Mouse (Mus musculus) liver, embryonic 12.5 days (tissue): ENCODE measurements around the gene Bach1. TPM values are rescaled to one million over a fixed set of nuclear protein-coding genes. Genes with fewer than 3 reads are reported as not detected.

Experiments used
- ATAC-seq: fragments of 200-750 bp; cut with Nextera tagmentation; 2 replicates; pipeline ENCODE4 v1.8.0; 2017; ENCODE audit warnings: moderate number of reproducible peaks, mild to moderate bottlenecking, moderate library complexity
- H3K27ac ChIP-seq: fragments of 300-500 bp; sonication (generic); 2 replicates; pipeline ENCODE4 v1.5.1; 2016; ENCODE audit warnings: mild to moderate bottlenecking
- H3K27me3 ChIP-seq: fragments of 300-500 bp; sonication (generic); replicated peaks from 2 replicates; pipeline ENCODE4 v1.6.1; 2016; ENCODE audit warnings: mild to moderate bottlenecking, moderate library complexity
- H3K36me3 ChIP-seq: fragments of 300-500 bp; sonication (generic); 2 replicates; pipeline ENCODE4 v1.6.1; 2016; ENCODE audit warnings: mild to moderate bottlenecking, moderate library complexity
- H3K4me1 ChIP-seq: fragments of 300-500 bp; sonication (generic); 2 replicates; pipeline ENCODE4 v1.6.1; 2016
- H3K4me2 ChIP-seq: fragments of 300-500 bp; sonication (generic); 2 replicates; pipeline ENCODE4 v1.6.1; 2016; ENCODE audit warnings: mild to moderate bottlenecking, moderate library complexity
- H3K4me3 ChIP-seq: fragments of 300-500 bp; sonication (generic); 2 replicates; pipeline ENCODE4 v1.5.1; 2016; ENCODE audit warnings: mild to moderate bottlenecking, moderate library complexity
- H3K9ac ChIP-seq: fragments of 300-500 bp; sonication (generic); 2 replicates; pipeline ENCODE4 v1.6.1; 2016; ENCODE audit warnings: mild to moderate bottlenecking, moderate library complexity
- H3K9me3 ChIP-seq: fragments of 300-500 bp; sonication (generic); replicated peaks from 2 replicates; pipeline ENCODE4 v1.6.1; 2016; ENCODE audit warnings: mild to moderate bottlenecking, moderate library complexity
- WGBS: fragments of 180-500 bp; shearing (Covaris S2); methylation state at CpG from one replicate; pipeline ENCODE4 v1.1.7; 2016; ENCODE audit not compliant: insufficient replicate concordance; 5-methylcytosine and 5-hydroxymethylcytosine counted together
- polyA plus RNA-seq: library from polyadenylated mRNA; unstranded; fragments of >200 nt; fragmentation: Nextera tagmentation; extraction: Ambion mirVana; gene quantifications from 2 replicates; pipeline ENCODE4 v1.2.1, GENCODE M21; 2016

Gene Bach1
- polyA plus RNA-seq, result 8.8 and 10.6 TPM in 2 replicates

DNA sequence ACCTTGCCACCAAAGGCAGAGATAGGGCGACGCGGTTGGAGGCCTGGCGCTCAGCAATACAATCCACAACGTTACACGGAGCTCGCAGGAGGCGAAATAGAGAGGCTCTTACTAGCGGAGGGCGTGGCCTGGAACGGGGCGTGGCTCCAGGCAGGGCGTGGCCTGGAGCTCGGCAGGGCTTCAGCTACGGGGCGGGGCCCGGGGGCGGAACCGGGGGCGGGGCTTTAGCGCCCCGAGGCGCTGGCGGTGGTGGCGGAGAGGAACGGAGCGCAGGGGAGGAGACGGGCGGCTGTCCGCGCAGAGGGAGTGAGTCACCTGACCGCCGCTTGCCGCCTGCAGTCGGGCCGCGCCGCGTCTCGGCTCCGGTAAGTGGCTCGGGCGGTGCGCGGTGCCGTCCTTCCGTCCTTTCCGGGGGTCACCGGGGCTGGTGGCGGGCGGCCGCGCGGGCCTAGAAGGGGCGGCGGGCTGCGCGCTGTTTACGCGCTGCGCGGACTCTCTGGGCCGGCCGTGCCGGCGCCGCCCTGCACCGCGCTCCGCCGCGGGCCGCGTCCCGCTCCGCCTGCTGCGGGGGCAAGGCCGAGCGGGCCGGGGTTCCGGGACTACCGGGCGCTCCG is at the start of gene Bach1:
Gene Bach1, plus strand, starts transcription at position 254 of the 614 bp plus-strand sequence.
- peak within 1 kb of the TSS; percentile 99 for H3K27ac ChIP-seq
- peak; percentile 86 for ATAC-seq
- H3K4me1 ChIP-seq, result peaks cover 55% of the 10 kb centered on the region
- no peaks in the 10 kb centered on the region for H3K9me3 ChIP-seq
- peak within 1 kb of the TSS; percentile 96 for H3K4me3 ChIP-seq
- H3K27me3 ChIP-seq, result no peaks in the 10 kb centered on the region
- peak within 1 kb of the TSS; percentile 93 for H3K4me2 ChIP-seq
- WGBS, result under 1% methylated on average over 72 of the region's 84 CpGs
- H3K36me3 ChIP-seq, result no peaks in the 10 kb centered on the region
- peak within 1 kb of the TSS; percentile 97 for H3K9ac ChIP-seq

DNA sequence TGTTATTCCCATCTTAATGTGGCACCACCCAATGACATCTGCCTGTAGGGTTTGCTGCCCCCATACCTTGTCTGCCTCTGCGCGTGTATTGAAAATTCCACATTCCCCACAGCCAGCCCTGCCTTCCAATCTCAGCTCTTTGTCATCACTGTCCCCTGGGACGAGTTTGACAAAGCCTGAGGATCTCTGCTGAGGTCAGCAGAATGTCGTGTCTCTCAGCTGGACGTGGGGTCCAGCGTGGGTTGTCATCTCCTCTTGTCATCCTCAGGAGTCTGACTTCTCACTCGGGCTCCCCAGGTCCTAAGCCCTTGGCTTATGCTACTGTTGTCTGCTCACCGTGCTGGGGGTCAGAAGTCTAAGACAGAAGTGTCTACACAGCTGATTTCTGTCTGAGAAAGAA is 46.4 kb upstream of the Bach1 start:
- Histone ChIP-seq H3K36me3 (no peaks in the 10 kb centered on the region), H3K4me3 (no peak overlapping the region), H3K4me2 (no peak overlapping the region), H3K27ac (no peak overlapping the region), H3K9me3 (no peaks in the 10 kb centered on the region), H3K4me1 (0 out of 2 replicates have a peak, but pooled peaks cover 5% of the 10 kb centered on the region), H3K27me3 (no peaks in the 10 kb centered on the region), H3K9ac (no peak overlapping the region)
- WGBS, result 66% methylated on average over 8 of the region's 8 CpGs
- no peak for ATAC-seq

DNA sequence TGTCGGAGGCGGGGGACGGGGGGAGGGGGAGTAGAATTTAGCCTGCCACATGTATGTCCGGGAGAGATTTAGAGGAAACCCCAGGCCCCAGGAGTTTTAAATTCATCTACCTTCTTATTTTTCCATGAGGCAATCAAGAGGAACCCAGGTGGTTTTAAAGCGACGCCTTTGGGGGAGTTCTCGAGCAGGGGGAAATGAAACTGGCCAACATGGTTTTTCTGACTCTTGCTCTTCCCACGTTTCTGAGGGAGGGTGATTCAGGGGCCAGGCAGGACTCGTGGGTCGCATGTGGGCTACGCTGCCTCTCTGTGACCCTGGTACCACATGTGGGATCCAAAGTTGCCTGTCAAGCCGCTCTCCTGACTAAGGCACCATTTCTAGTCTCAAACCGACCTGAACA is 45.8 kb upstream of the Bach1 start:
- no peak overlapping the region for H3K9ac ChIP-seq
- no peaks in the 10 kb centered on the region for H3K36me3 ChIP-seq
- ATAC-seq, result no peak
- H3K9me3 ChIP-seq, result no peaks in the 10 kb centered on the region
- H3K27ac ChIP-seq, result no peak overlapping the region
- H3K4me2 ChIP-seq, result no peak overlapping the region
- WGBS, result 68% methylated on average over 13 of the region's 13 CpGs
- 0 out of 2 replicates have a peak, but pooled peaks cover 5% of the 10 kb centered on the region for H3K4me1 ChIP-seq
- no peak overlapping the region for H3K4me3 ChIP-seq
- H3K27me3 ChIP-seq, result no peaks in the 10 kb centered on the region

DNA sequence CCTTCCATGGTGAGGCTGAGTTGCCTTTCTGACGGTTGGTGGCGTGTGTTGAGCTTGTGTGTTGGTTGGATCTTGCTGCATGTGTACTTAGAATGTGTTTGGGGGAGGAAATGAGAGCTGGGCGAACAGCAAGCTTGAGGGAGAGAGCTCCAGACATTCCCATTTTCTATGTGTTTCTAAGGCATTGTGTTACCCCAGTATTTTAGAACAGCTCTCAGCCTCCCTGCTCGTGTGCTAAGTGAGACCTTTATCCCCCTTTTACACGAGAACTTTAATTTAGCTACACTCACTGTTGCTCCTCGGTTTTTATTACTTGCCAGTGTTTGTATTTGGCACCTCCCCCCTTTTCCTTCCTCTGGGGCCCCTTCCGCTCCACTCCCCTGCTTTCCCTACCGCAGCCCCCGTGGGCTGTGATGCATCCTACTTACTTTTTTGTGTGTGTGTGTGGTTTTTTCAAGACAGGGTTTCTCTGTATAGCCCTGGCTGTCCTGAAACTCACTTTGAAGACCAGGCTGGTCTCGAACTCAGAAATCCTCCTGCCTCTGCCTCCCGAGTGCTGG is 44.6 kb upstream of the Bach1 start:
- Histone ChIP-seq H3K9ac (no peak overlapping the region), H3K4me1 (0 out of 2 replicates have a peak, but pooled peaks cover 5% of the 10 kb centered on the region), H3K27ac (peak overlapping the region; percentile 28; the same call in 1 of the 2 replicates), H3K4me3 (no peak overlapping the region), H3K9me3 (no peaks in the 10 kb centered on the region), H3K4me2 (no peak overlapping the region), H3K36me3 (no peaks in the 10 kb centered on the region), H3K27me3 (no peaks in the 10 kb centered on the region)
- 24% methylated on average over 11 of the region's 11 CpGs for WGBS
- ATAC-seq, result no peak

DNA sequence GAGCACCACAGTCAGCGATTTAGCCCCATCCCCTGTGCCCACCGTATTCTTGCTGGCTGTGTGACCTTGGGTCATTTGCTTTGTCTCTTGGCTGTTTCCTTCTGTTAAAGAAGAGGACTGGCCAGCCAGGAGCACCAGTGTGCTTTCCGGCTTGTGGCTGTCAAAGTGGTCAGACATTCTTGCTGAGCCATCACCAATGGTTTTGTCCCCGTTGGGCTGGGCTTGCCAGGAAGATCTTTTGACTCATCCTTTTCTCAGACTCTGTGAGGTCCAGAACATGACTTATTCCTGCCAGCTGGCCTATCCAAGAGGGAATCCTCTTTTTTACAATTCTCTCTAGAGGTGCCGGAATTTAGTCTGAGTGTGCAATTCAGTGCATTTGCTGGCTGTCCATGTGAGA is 43.7 kb upstream of the Bach1 start:
- Histone ChIP-seq H3K27ac (peak overlapping the region; percentile 4; the same call in 1 of the 2 replicates), H3K4me3 (no peak overlapping the region), H3K9me3 (no peaks in the 10 kb centered on the region), H3K36me3 (no peaks in the 10 kb centered on the region), H3K4me1 (0 out of 2 replicates have a peak, but pooled peaks cover 5% of the 10 kb centered on the region), H3K9ac (no peak overlapping the region), H3K27me3 (no peaks in the 10 kb centered on the region), H3K4me2 (no peak overlapping the region)
- WGBS, result 46% methylated on average over 5 of the region's 5 CpGs
- no peak for ATAC-seq

DNA sequence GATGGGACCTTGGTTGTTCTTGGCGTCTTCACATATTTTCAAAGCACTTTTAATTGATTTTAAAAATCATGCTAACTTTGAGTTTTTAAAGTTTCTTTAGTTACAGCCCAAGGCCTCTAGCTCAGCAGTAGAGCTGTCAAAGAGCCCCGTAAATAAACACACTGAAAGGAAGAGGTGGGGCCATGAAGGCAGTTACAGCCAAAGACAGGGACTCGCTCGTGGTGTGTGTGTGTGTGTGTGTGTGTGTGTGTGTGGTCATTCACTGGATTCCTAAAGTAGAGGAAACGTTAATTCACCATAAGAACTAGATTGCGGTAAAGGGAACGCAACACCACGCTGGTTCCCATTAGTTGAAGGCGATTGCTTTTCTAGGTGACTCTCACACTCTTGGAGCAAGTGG is 43.2 kb upstream of the Bach1 start:
- 0 out of 2 replicates have a peak overlapping the region, but pooled peaks have one; percentile 4 for H3K27ac ChIP-seq

DNA sequence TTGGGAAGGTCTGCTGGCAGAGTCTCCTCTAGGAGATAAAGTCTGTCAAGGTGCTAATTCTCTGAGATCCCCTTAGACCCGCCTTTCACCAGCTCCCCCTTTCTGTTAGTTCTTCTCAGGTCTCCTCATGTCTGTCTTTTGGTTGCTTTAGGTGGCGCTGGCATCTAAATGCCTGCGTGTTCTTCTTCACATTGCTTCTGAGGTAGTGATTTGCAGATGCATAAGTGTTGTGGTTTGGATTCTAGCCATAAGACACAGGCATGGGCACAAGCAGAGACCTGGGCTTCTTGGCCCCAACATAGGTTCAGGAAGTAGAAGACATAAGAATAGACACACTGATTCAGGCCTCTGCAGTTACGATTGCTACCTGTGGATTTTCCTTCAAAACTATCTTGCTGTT is 42.0 kb upstream of the Bach1 start:
- Histone ChIP-seq H3K27ac (no peak overlapping the region), H3K36me3 (no peaks in the 10 kb centered on the region), H3K9me3 (no peaks in the 10 kb centered on the region), H3K9ac (no peak overlapping the region), H3K4me2 (no peak overlapping the region), H3K4me3 (no peak overlapping the region), H3K4me1 (peaks cover 11% of the 10 kb centered on the region), H3K27me3 (no peaks in the 10 kb centered on the region)
- 57% methylated on average over 4 of the region's 4 CpGs for WGBS
- ATAC-seq, result no peak

More for the DNA sequence above, 43.2 kb upstream of the Bach1 start:
- Histone ChIP-seq H3K4me1 (0 out of 2 replicates have a peak, but pooled peaks cover 5% of the 10 kb centered on the region), H3K9me3 (no peaks in the 10 kb centered on the region), H3K36me3 (no peaks in the 10 kb centered on the region), H3K27me3 (no peaks in the 10 kb centered on the region), H3K9ac (no peak overlapping the region), H3K4me3 (no peak overlapping the region), H3K4me2 (no peak overlapping the region)
- WGBS, result 49% methylated on average over 9 of the region's 9 CpGs
- no peak for ATAC-seq

DNA sequence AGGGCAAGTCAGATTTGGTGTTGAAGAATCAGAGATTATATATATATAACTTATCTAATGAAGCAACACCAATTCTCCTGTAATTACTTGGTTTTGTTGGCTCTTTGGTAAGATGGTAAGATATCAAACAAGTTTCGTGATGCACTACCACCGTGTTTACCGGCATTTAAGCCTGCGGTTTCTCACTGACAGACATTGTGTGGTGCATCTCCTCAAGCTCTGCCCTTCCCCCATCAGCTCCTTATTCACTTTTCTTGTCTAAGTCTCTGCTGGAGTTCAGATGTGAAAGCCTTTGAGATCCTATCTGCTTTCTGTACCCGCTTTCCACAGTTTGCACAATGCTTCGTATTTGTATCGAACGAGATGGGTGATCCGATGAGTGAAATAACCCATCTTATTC is 41.5 kb upstream of the Bach1 start:
- Histone ChIP-seq H3K4me2 (no peak overlapping the region), H3K9me3 (no peaks in the 10 kb centered on the region), H3K9ac (no peak overlapping the region), H3K27me3 (no peaks in the 10 kb centered on the region), H3K27ac (no peak overlapping the region), H3K36me3 (no peaks in the 10 kb centered on the region), H3K4me1 (peaks cover 12% of the 10 kb centered on the region), H3K4me3 (no peak overlapping the region)
- no peak for ATAC-seq
- 78% methylated on average over 9 of the region's 9 CpGs for WGBS

DNA sequence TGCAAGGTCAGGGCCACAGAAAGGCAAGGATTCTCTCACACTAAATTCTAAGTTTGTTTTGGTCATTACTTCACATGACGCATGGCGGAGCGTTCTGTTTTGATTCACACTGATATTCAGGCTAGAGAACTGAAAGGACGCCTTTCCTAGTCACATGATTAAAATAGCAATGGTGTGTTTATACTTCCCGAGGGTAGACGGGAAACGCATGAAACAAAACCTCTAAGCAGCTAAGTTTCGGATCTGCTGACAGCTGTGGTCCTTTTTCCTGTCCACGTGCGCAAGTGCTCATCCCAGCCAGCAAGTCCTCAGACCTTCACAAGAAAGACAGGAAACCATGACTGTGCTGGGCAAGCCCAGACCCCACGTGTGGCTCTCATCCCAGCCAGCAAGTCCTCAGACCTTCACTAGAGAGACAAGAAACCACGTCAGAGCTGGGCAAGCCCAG is 37.7 kb upstream of the Bach1 start:
- H3K4me1 ChIP-seq, result peaks cover 8% of the 10 kb centered on the region
- peak overlapping the region; percentile 36 for H3K4me2 ChIP-seq
- no peak overlapping the region for H3K4me3 ChIP-seq
- peak overlapping the region; percentile 28; the same call in 1 of the 2 replicates for H3K27ac ChIP-seq
- H3K36me3 ChIP-seq, result no peaks in the 10 kb centered on the region
- no peaks in the 10 kb centered on the region for H3K9me3 ChIP-seq
- H3K27me3 ChIP-seq, result no peaks in the 10 kb centered on the region
- H3K9ac ChIP-seq, result no peak overlapping the region
- 34% methylated on average over 12 of the region's 12 CpGs for WGBS
- peak; percentile 57 for ATAC-seq

DNA sequence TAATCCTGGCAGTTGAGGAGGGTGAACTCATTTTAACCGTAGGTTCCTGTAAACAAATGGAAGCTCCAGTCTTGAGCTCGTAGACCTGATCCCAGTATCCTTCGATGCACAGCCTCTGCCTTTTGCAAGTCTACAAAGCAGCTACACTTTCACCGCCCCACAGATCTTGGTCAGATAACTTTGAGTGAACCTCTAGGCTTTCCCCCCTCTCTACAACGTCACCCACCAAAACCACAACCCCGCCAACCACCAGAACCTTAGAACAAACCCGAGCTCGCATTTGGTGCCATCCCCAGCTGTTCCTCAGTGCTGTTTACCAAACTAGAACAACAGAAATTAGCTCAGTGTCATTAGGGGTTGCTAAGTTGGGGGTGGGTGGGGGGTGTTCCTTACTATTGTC is 37.1 kb upstream of the Bach1 start:
- H3K9me3 ChIP-seq, result no peaks in the 10 kb centered on the region
- 26% methylated on average over 8 of the region's 8 CpGs for WGBS
- H3K36me3 ChIP-seq, result no peaks in the 10 kb centered on the region
- H3K4me2 ChIP-seq, result peak overlapping the region; percentile 36
- peaks cover 8% of the 10 kb centered on the region for H3K4me1 ChIP-seq
- no peaks in the 10 kb centered on the region for H3K27me3 ChIP-seq
- H3K9ac ChIP-seq, result no peak overlapping the region
- H3K27ac ChIP-seq, result peak overlapping the region; percentile 28; the same call in 1 of the 2 replicates
- no peak for ATAC-seq
- H3K4me3 ChIP-seq, result no peak overlapping the region

DNA sequence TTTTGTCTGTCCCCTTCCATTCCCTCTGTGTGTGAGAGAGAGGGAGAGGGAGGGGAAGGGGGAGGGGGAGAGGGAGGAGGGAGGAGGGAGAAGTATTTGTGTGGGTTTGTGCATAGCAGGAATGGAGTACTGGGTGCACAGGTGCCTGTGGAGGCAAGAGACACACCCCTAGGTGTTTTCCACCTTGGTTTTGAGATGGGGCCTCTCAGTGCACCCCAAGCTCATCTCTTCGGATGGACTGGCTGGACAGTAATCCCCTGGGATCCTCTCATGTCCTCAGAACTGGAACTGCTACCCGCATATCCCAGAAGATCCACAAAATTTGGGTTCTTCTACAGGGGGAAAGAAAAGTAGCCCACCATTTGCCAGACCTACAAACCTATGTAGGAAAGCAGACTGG is 36.2 kb upstream of the Bach1 start:
- Histone ChIP-seq H3K9ac (no peak overlapping the region), H3K36me3 (no peaks in the 10 kb centered on the region), H3K27me3 (no peaks in the 10 kb centered on the region), H3K27ac (no peak overlapping the region), H3K9me3 (no peaks in the 10 kb centered on the region), H3K4me1 (peaks cover 8% of the 10 kb centered on the region), H3K4me2 (no peak overlapping the region), H3K4me3 (no peak overlapping the region)
- ATAC-seq, result no peak
- 84% methylated on average over 2 of the region's 2 CpGs for WGBS

DNA sequence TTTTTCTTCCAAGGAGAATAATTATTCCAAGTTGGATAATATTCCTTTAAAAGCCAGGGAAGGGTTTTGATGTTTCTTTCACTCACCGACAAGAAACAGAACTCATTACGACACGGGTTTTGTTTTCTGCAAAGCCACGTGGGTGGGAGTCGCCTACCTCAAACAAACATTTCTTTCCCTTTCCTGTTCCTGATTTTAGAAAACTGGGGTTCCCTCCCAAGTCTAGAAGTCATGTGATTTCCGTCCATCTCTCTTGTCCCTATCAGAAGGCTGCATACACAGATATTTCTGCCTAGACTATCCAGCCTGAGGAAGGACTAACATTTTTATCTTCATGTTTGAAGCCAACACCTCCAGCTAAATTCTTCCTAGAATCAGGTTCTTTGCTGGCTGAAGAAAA is 34.9 kb upstream of the Bach1 start:
- H3K4me1 ChIP-seq, result peaks cover 8% of the 10 kb centered on the region
- WGBS, result 19% methylated on average over 6 of the region's 6 CpGs
- H3K4me2 ChIP-seq, result no peak overlapping the region
- no peaks in the 10 kb centered on the region for H3K27me3 ChIP-seq
- H3K9me3 ChIP-seq, result no peaks in the 10 kb centered on the region
- ATAC-seq, result no peak
- no peak overlapping the region for H3K27ac ChIP-seq
- no peaks in the 10 kb centered on the region for H3K36me3 ChIP-seq
- no peak overlapping the region for H3K4me3 ChIP-seq
- H3K9ac ChIP-seq, result no peak overlapping the region
